Mouse (Mus musculus): ENCODE data around the gene Emp3. TPM values are rescaled to one million over a fixed set of nuclear protein-coding genes. Genes with fewer than 3 reads are reported as not detected.
A peak's percentile ranks its signal among the peaks of the same experiment; 100 is the strongest.
"Not testable (repeated sequence)": the region's sequence is repeated elsewhere in the genome, so short reads cannot be mapped to it uniquely, and the experiment has no call there.

Gene Emp3
- 17.7 and 28.2 TPM in 2 replicates for polyA plus RNA-seq (2016; fragmentation: Nextera tagmentation; extraction: Ambion mirVana)

DNA sequence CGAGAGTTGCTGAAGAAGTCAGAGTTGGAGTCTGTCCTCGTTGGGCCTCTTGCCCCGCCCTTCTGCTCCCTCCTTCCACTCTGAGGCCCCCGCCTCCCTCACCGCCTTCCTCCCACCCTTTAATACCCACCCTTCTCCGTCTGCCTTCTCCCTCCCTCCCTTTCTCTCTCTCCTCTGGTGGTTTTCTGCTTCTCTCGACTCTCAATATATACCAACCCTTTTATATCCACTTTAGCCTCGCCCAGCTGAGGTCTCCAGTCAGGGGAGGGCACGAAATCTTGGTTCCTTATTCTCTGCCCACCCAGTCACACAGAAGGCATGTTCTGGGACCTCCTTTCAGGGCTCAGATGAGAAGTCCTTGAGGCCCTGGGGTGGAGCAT, at the start of gene Emp3:
Emp3 (minus strand) TSS at position 163 of the 380 bp plus-strand sequence.
- DNase-seq (ENCODE audit: low spot score) = no peak
- Histone ChIP-seq H3K27ac (replicated peaks) (peak within 1 kb of the TSS; percentile 85; the same call in 1 of the 2 replicates), H3K27me3 (ENCODE audit: low read depth, poor library complexity, severe bottlenecking) (peaks cover 32% of the 10 kb centered on the region), H3K4me1 (peaks cover 55% of the 10 kb centered on the region), H3K36me3 (no peaks in the 10 kb centered on the region), H3K9me3 (replicated peaks) (no peaks in the 10 kb centered on the region), H3K4me3 (0 out of 2 replicates have a peak within 1 kb of the TSS, but pooled peaks have one; percentile 55)
- 62% methylated on average over 9 of the region's 9 CpGs for WGBS

GRCm38 (mm10) chr7:45956611-45957010, 35.4 kb upstream of the Emp3 start:
- Histone ChIP-seq H3K27me3 (ENCODE audit: low read depth, poor library complexity, severe bottlenecking) (no peaks in the 10 kb centered on the region), H3K27ac (replicated peaks) (no peak overlapping the region), H3K36me3 (no peaks in the 10 kb centered on the region), H3K9me3 (replicated peaks) (no peaks in the 10 kb centered on the region; the same call in 1 of the 2 replicates), H3K4me1 (no peaks in the 10 kb centered on the region), H3K4me3 (no peak overlapping the region)
- DNase-seq (ENCODE audit: low spot score) = no peak
- 80% methylated on average over 4 of the region's 4 CpGs for WGBS

DNA sequence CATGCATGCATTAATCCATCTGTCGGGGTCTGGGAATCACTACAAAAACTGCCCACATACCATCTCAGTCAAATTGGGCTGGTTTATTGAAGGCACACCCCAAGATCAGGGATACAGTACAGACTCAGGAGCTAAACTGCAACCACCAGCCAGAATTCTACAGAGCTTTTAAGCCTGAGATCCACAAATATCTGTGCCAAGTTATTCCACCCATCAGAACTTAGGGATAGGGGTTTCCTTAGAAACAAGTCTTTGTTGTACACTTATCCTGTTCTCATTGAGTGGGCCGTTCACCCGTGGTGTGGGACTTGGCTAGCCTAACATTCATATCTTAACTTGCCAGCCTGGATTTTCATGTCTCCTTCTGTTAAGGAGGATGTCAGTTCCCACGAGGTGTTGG, 27.9 kb upstream of the Emp3 start:
- Histone ChIP-seq H3K9me3 (replicated peaks) (no peaks in the 10 kb centered on the region; the same call in 1 of the 2 replicates), H3K36me3 (no peaks in the 10 kb centered on the region), H3K4me1 (no peaks in the 10 kb centered on the region), H3K27me3 (ENCODE audit: low read depth, poor library complexity, severe bottlenecking) (no peaks in the 10 kb centered on the region), H3K27ac (replicated peaks) (no peak overlapping the region), H3K4me3 (no peak overlapping the region)
- WGBS = 84% methylated on average over 4 of the region's 4 CpGs
- no peak for DNase-seq (ENCODE audit: low spot score)

DNA sequence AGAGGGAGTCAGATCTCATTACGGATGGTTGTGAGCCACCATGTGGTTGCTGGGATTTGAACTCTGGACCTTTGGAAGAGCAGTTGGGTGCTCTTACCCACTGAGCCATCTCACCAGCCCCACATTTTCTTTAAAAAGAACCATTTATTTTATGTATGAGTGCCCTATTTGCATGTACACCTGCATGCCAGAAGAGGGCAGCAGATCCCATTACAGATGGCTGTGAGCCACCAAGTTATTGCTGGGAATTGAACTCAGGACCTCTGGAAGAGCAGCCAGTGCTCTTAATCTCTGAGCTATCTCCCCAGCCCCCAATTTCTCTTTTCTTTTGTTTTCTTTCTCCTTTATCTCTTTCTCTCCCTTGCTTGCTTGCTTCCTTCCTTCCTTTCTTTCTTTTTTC, 22.1 kb upstream of the Emp3 start:
- H3K4me3 ChIP-seq; DNase-seq (ENCODE audit: low spot score); H3K9me3 ChIP-seq (replicated peaks); H3K27ac ChIP-seq (replicated peaks); H3K27me3 ChIP-seq (ENCODE audit: low read depth, poor library complexity, severe bottlenecking); H3K36me3 ChIP-seq; H3K4me1 ChIP-seq: not testable (repeated sequence)
- WGBS = 70% methylated on average over 1 of the region's 1 CpGs

DNA sequence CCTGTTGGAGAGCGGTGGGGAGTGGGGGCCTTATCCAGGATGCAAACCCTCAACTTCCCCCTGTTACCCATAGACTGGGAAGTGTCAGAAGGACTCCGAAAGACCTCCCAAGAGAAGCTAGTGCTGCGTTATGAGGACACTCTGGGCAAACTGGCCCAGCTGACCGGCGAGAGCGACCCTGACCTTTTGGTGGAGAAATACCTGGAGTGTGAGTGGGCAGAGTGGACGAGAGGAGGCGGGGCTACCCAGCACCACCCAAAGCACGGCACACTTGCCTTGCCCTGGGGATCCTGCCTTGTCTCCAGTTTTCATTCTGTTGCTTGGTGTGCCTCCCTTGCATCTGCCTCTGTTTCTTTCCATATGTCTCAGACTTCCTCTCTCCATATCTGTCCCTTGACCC, 20.8 kb upstream of the Emp3 start:
- Histone ChIP-seq H3K27me3 (ENCODE audit: low read depth, poor library complexity, severe bottlenecking) (no peaks in the 10 kb centered on the region), H3K36me3 (no peaks in the 10 kb centered on the region), H3K4me3 (no peak overlapping the region), H3K9me3 (replicated peaks) (no peaks in the 10 kb centered on the region), H3K27ac (replicated peaks) (no peak overlapping the region), H3K4me1 (no peaks in the 10 kb centered on the region)
- no peak for DNase-seq (ENCODE audit: low spot score)
- WGBS = 86% methylated on average over 9 of the region's 9 CpGs

GRCm38 (mm10) chr7:45939836-45940235, 18.6 kb upstream of the Emp3 start:
- 56% methylated on average over 2 of the region's 2 CpGs for WGBS
- no peak for DNase-seq (ENCODE audit: low spot score)
- H3K4me1 ChIP-seq = no peaks in the 10 kb centered on the region
- H3K27me3 ChIP-seq (ENCODE audit: low read depth, poor library complexity, severe bottlenecking) = no peaks in the 10 kb centered on the region
- H3K4me3 ChIP-seq = no peak overlapping the region
- no peak overlapping the region for H3K27ac ChIP-seq (replicated peaks)
- no peaks in the 10 kb centered on the region for H3K36me3 ChIP-seq
- no peaks in the 10 kb centered on the region for H3K9me3 ChIP-seq (replicated peaks)

- Histone ChIP-seq H3K9me3 (replicated peaks) (no peaks in the 10 kb centered on the region; the same call in 1 of the 2 replicates), H3K4me1 (no peaks in the 10 kb centered on the region), H3K4me3 (no peak overlapping the region), H3K27ac (replicated peaks) (no peak overlapping the region), H3K27me3 (ENCODE audit: low read depth, poor library complexity, severe bottlenecking) (no peaks in the 10 kb centered on the region), H3K36me3 (0 out of 2 replicates have a peak, but pooled peaks cover 5% of the 10 kb centered on the region)
- WGBS = 38% methylated on average over 7 of the region's 7 CpGs
- peak; percentile 52 for DNase-seq (ENCODE audit: low spot score)
Measured at GRCm38 (mm10) chr7:45935114-45935513, 13.9 kb upstream of the Emp3 start.

DNA sequence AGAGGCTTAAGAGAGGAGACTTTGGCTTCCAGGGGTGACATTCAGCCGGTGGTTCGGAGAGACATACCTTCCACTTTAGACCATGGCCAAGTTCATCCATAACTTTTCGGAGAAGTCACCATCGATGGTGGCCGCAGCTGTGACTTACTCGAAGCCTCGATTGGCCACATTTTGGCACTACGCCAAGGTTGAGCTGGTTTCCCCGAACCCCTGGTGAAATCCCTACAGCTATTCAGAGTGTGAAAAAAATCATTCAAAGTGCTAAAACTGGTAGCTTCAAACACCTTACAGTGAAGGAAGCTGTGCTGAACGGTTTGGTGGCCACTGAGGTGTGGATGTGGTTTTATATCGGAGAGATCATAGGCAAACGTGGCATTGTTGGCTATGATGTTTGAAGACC, 12.6 kb upstream of the Emp3 start:
- not testable (repeated sequence) for H3K4me3 ChIP-seq; H3K4me1 ChIP-seq; DNase-seq (ENCODE audit: low spot score); H3K36me3 ChIP-seq; H3K27me3 ChIP-seq (ENCODE audit: low read depth, poor library complexity, severe bottlenecking); H3K9me3 ChIP-seq (replicated peaks); H3K27ac ChIP-seq (replicated peaks)
- 94% methylated on average over 12 of the region's 12 CpGs for WGBS

- DNase-seq (ENCODE audit: low spot score) = no peak
- WGBS = 83% methylated on average over 1 of the region's 1 CpGs
- Histone ChIP-seq H3K4me1 (peaks cover 6% of the 10 kb centered on the region), H3K9me3 (replicated peaks) (peaks cover 2% of the 10 kb centered on the region; the same call in 1 of the 2 replicates), H3K27ac (replicated peaks) (no peak overlapping the region), H3K27me3 (ENCODE audit: low read depth, poor library complexity, severe bottlenecking) (peaks cover 26% of the 10 kb centered on the region), H3K36me3 (peaks cover 5% of the 10 kb centered on the region; the same call in 1 of the 2 replicates), H3K4me3 (no peak overlapping the region)
Measured at GRCm38 (mm10) chr7:45929688-45930087, 8.5 kb upstream of the Emp3 start.

DNA sequence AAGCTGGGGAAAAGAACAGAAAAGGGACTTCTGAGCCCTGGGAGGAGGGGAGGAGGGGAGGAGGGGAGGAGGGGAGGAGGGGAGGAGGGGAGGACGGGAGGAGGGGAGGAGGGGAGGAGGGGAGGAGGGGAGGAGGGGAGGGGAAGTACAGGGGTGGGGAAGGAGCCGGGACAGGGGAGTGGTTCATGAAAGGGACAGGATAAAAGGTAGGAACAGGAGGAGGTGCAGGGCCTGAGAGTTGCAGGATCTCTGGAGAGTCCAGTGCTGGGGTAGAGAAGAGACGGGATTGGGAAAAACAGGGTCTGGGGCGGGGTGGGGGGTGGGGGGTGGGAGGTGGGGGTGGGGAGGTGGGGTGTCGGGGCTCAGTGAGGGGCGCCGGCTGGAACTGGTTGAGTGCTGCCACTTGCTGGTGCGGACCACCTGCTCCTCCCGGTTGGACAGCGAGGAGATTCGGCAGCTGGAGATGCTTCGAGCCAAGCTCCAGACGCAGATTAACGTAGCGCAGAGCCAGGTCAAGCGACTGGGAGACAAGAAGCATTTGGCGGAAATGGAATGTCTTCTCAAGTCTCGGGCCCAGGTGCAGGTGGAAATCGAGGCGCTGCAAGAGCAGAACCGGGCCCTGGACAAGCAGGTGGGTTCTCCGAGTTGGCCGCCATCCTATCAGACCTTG, 7.6 kb upstream of the Emp3 start:
- Histone ChIP-seq H3K4me3 (peak overlapping the region; percentile 30), H3K27me3 (ENCODE audit: low read depth, poor library complexity, severe bottlenecking) (peaks cover 34% of the 10 kb centered on the region), H3K4me1 (peaks cover 15% of the 10 kb centered on the region), H3K36me3 (peaks cover 5% of the 10 kb centered on the region; the same call in 1 of the 2 replicates), H3K9me3 (replicated peaks) (peaks cover 2% of the 10 kb centered on the region; the same call in 1 of the 2 replicates), H3K27ac (replicated peaks) (no peak overlapping the region; the same call in 1 of the 2 replicates)
- DNase-seq (ENCODE audit: low spot score) = no peak
- 8% methylated on average over 20 of the region's 23 CpGs for WGBS

- peaks cover 38% of the 10 kb centered on the region for H3K4me1 ChIP-seq
- 11% methylated on average over 14 of the region's 14 CpGs for WGBS
- H3K27ac ChIP-seq (replicated peaks) = peak overlapping the region; percentile 85
Measured at GRCm38 (mm10) chr7:45924429-45924816, 3.2 kb upstream of the Emp3 start.

GRCm38 (mm10) chr7:45923762-45924428, 2.7 kb upstream of the Emp3 start, which contains the start of gene Ccdc114:
Ccdc114 (plus strand) TSS chr7:45924072.
- WGBS = 5% methylated on average over 24 of the region's 24 CpGs
- Histone ChIP-seq H3K27me3 (ENCODE audit: low read depth, poor library complexity, severe bottlenecking) (peaks cover 53% of the 10 kb centered on the region), H3K4me3 (peak within 1 kb of the TSS; percentile 55), H3K27ac (replicated peaks) (peak within 1 kb of the TSS; percentile 85), H3K4me1 (peaks cover 40% of the 10 kb centered on the region), H3K9me3 (replicated peaks) (0 out of 2 replicates have a peak, but pooled peaks cover 2% of the 10 kb centered on the region), H3K36me3 (no peaks in the 10 kb centered on the region; the same call in 1 of the 2 replicates)
- peak; percentile 68 for DNase-seq (ENCODE audit: low spot score)

More at GRCm38 (mm10) chr7:45924429-45924816, 3.2 kb upstream of the Emp3 start:
- 0 out of 2 replicates have a peak, but pooled peaks cover 2% of the 10 kb centered on the region for H3K9me3 ChIP-seq (replicated peaks)
- peak overlapping the region; percentile 55 for H3K4me3 ChIP-seq
- peaks cover 54% of the 10 kb centered on the region for H3K27me3 ChIP-seq (ENCODE audit: low read depth, poor library complexity, severe bottlenecking)
- H3K36me3 ChIP-seq = no peaks in the 10 kb centered on the region; the same call in 1 of the 2 replicates
- peak; percentile 32 for DNase-seq (ENCODE audit: low spot score)
